Mouse (Mus musculus) splenic B cell, adult 2 months (primary cell): ENCODE data around the gene Acin1.

Experiments used
- DNase-seq: peaks from one replicate; pipeline ENCODE4 v3.0.0-alpha.2; 2011; ENCODE audit warnings: low read depth, low spot score
- H3K27me3 ChIP-seq: 2 replicates; pipeline ENCODE4 v1.6.1; 2012; ENCODE audit warnings: mild to moderate bottlenecking, low read length, moderate library complexity, mixed read lengths; ENCODE audit not compliant: control insufficient read depth, poor library complexity, insufficient read depth, severe bottlenecking
- H3K36me3 ChIP-seq: 2 replicates; pipeline ENCODE4 v1.6.1; 2012; ENCODE audit warnings: mild to moderate bottlenecking, low read length, moderate library complexity, mixed read lengths; ENCODE audit not compliant: control insufficient read depth, poor library complexity, insufficient read depth, severe bottlenecking

The Acin1 gene

DNA sequence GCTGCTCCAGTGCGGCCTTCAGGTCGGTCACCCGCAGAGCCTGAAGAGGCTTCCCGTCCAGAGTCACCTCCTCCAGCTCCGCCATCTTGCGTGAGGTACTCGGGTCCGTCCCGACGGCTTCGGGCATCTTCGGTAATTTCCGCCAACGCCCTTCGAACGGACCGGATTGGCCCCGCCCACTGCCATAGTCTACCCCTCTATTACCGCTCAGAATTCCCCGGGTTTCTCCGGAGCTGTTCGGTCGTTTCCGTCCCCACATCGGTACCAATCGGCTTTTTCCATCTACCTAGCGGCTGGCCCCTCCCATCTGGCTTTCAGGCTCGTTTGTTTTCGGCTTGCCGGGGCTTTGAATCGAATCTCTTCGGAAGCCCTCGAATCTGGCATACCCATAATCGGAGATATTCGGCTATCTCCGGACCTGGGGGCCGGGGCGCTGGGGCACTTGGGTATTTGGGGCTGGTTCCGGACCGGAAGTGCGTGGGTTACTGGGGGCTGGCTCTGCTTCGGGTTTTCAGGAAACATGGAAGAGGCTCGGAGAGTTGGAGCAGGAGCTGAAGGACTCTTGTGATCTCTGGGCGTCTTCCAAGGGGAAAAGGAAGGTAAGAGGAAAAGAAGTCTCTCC, at the start of gene Acin1:
Acin1 (minus strand) TSS at position 410 of the 622 bp plus-strand sequence.
- peaks cover 7% of the 10 kb centered on the region; the same call in 1 of the 2 replicates for H3K36me3 ChIP-seq
- DNase-seq = peak; percentile 100
- H3K27me3 ChIP-seq = no peaks in the 10 kb centered on the region

DNA sequence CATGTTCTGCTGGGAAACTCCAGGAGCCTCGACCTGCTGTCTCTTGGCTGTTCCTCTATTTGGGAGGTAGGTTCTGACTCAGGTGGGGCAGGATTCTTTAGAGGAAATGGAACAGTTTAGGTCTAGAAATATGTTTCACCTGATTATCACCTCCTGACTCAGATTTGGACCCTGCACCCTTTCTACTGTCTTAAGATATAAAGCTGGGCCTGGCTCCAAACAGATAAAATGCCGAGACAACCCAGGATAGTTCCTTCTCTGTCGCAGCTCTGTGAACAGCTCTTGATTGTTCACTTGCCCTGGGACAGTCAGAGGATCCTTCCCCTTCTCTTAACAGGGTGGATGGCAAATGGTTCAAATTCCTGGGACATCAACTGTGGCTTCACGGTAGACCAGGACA, 48.5 kb upstream of the Acin1 start:
- Histone ChIP-seq H3K27me3 (no peaks in the 10 kb centered on the region; the same call in 1 of the 2 replicates), H3K36me3 (no peaks in the 10 kb centered on the region)
- DNase-seq = no peak

DNA sequence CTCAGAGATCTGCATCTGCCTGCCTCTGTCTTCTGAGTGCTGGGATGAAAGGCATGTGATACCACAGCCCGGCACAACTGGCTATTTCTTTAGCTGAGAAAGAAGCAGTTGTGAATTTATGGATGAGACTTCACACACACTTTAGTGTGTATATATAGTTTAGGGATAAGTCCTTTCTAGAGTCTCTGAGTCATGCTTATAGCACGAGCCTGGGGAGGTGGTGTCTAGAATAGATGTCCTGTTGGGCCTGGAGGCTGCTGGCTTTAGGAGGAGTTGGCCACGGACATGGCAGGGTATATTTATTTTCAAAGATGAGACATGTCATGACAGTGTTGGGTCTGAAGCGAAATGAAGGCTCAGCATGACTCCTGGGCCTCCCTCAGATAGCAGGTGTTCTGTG, 47.3 kb upstream of the Acin1 start:
- DNase-seq = no peak
- Histone ChIP-seq H3K27me3 (no peaks in the 10 kb centered on the region; the same call in 1 of the 2 replicates), H3K36me3 (no peaks in the 10 kb centered on the region)

DNA sequence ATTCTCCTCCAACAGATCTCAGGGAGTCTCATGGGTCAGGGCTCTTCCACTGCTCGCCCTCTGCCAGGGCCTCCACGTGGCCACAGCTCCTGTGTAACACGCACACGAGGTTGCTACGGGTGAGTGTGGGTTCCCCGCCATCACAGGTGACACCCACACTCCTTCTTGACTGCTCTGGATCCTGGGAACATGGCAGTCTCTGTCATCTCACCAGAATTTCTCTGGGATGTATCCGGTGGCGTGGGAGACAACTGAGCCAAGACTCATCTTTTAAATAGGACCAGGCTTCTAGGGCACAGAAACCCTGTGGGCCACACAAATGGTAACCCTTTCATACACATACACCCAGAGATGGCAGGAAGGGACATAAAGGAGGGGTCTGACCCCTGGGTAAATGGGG, 45.5 kb upstream of the Acin1 start:
- DNase-seq = no peak
- Histone ChIP-seq H3K36me3 (no peaks in the 10 kb centered on the region), H3K27me3 (no peaks in the 10 kb centered on the region; the same call in 1 of the 2 replicates)

DNA sequence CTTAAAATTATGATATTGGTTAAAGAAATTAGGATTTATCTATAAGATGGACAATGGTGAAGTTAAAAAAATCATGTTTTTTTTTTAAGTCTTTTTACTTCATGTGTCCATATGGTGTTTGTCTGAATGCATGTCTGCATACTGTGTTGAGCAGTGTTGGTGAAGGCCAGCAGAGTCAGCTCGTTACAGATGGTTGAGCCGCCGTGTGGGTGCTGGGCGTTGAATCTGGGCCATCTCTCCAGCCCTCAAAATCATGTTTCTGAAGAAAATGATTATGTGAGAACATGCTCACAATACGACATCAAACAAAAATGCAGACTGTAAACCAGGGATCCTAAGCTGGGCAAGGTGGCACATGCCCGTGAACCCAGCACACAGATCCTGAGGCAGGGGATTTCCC, 43.6 kb upstream of the Acin1 start:
- H3K27me3 ChIP-seq = no peaks in the 10 kb centered on the region
- no peak for DNase-seq
- no peaks in the 10 kb centered on the region for H3K36me3 ChIP-seq

DNA sequence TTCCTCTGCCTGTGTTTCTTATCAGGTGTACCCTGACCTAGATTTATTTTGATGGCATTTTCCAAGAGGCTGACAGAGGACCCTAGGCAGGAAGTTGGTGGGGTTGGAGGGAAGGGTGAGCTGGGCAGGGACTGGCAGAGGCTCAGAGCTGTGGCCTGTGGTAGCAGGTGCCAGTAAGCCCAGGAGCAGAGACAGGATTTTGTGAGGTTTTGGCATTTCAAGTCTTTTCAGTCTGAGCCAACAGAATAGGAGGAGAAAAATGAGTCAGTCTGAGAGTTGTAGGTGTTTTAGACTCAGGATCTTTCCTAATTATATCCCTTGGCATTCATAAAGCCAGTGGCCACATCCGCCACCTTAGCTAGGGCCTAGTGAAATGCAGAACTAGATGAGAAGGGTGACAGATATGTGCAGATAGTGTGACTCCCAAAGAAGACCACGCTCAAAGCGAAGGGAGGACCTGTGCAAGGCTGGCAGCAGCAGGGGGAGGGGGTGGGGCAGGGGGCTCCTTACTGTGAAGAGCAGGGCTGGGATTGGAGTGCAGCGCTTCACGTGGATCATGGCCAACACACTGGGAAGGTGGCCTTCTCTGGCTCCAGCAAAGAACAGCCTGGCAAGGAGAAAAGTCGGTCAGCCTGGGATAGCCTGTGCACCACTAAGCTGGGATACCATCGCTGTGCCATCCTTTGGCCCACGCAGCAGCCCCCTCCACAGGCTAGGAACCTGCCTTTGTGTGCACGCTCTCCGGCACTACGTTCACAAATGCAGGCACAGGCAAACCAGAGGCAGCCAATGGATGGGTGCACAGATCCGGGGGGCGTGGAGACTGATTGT, 42.3 kb upstream of the Acin1 start:
- no peaks in the 10 kb centered on the region for H3K27me3 ChIP-seq
- no peak for DNase-seq

DNA sequence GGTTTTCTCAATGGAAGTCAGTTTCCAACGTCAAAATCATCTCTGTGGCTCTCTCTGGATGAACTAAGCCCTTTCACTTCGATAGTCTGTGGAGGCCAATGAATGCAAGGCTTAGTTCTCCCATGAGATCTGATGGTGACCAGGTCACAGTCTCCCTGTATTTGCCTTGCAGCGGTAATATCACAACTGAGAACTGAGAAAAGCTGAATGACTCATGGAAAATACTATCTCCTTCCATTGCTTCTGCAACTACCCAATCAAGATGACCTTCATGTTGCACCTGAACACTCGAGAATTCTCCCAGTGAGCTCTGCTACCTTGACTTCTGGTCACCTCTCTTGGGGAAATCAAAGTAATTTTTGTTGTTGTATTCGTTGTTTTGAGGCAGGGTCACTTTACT, 40.8 kb upstream of the Acin1 start:
- Histone ChIP-seq H3K36me3 (no peaks in the 10 kb centered on the region), H3K27me3 (no peaks in the 10 kb centered on the region)
- DNase-seq = no peak

More for the DNA sequence above, 42.3 kb upstream of the Acin1 start:
- no peaks in the 10 kb centered on the region for H3K36me3 ChIP-seq

DNA sequence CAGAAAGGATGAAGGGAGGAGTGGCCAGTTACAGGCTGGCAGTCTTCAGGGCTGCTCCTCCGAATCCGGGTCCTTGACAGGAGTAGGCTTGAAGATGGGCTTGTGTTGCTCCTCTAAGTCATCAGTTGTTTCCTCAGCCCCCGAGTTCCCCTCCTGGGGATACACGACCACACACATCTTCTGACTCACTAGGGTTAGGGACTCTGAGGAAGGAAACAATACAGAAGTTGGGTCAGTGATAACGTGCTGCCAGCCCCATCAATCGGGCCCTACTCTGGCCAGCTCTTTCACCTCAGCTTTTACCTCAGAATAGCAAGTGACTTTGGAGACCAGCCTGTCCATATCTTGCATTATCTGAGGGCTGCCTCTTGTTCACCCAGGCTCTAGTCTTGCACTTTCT, 37.3 kb upstream of the Acin1 start:
- H3K27me3 ChIP-seq = no peaks in the 10 kb centered on the region
- no peak for DNase-seq
- no peaks in the 10 kb centered on the region for H3K36me3 ChIP-seq

DNA sequence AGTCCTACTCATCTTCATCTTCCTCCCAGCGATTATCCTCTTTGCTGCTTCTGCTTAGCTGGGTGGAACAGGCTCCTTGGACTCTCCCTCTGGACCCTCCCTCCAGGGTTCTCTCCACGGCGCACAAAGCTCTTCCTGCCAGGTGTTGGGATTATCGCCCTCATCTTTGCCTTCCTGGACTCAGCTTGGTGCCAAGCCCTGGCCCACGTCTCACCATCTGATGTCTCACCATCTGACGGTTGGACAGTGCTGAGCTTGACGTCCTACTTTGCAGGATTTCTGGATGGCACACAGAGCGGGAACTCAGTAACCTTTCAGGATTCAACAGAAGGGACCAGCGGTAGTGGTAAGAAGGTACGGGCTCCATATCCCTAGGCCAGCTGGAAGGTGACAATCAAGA, 35.0 kb upstream of the Acin1 start:
- Histone ChIP-seq H3K27me3 (no peaks in the 10 kb centered on the region), H3K36me3 (no peaks in the 10 kb centered on the region)
- DNase-seq = no peak

DNA sequence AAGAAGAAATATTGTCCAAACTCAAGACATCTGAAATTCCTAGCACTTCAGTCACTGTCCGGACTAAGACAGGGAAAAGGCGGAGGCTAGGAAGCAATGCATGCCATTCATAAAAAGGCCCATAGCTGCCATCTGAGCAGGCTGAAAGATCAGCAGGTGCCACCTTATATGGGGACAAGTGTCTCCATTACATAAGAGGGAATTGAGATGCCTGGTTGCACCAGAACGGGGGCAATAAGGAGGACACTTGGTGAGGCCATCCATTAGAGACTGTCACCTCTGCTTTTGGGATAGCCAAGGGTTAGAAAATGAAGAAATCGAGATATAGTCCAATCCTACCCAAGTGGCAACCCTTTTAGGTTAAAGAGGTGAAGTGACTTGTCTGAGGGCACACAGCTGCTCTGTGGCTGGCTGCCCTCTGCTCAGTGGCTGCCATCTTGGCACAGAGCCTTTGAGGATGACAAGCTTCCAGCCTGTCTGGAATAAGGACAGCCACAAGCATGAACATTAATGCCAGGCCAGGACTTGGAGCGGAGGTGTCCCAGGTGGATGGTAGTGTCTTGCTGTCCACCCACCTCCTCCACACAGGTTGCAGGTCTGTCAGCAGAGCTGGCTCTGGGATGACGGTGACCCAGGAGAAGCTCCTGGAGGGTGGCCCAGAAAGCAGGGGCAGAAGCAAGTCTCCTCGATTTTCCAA, 34.1 kb upstream of the Acin1 start:
- no peaks in the 10 kb centered on the region for H3K27me3 ChIP-seq
- DNase-seq = no peak
- no peaks in the 10 kb centered on the region for H3K36me3 ChIP-seq

DNA sequence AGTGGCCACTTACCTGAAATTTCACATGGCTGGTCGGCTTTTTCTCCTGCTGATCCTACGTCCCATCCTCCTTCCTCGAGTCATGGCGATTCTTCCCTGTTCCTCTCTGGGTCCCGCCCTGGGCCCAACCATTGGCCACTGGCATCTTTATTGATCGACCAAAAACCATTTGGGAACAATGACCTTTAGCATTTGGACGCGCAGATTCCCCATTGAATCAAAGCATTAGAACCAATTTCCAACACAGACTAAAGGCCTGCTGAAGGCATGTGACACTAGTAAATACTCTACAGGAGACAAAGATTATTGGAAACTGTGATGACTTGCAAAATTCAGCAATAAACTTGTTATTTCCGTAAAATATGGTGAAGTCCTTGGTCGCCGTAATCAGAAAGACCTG, 33.3 kb upstream of the Acin1 start:
- Histone ChIP-seq H3K36me3 (no peaks in the 10 kb centered on the region), H3K27me3 (no peaks in the 10 kb centered on the region)
- no peak for DNase-seq

DNA sequence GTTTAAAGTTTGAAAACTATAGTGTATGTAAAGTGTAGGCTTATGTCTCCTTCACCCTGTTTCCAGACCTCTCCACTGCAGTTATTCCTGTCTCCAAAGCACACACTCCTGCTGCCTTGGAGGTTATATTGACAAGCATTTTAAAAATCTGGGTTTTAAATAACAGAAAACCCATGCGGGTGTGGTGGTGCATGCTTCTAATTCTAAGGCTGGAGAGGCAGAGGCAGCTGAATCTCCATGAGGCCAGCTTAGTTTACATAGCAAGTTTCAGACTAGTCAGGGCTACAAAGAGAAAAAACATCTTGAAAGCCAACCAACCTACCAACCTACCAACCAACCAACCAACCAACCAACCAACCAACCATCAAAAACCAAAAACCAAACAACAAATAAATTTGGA, 28.7 kb upstream of the Acin1 start:
- DNase-seq = no peak
- Histone ChIP-seq H3K36me3 (no peaks in the 10 kb centered on the region), H3K27me3 (no peaks in the 10 kb centered on the region)

DNA sequence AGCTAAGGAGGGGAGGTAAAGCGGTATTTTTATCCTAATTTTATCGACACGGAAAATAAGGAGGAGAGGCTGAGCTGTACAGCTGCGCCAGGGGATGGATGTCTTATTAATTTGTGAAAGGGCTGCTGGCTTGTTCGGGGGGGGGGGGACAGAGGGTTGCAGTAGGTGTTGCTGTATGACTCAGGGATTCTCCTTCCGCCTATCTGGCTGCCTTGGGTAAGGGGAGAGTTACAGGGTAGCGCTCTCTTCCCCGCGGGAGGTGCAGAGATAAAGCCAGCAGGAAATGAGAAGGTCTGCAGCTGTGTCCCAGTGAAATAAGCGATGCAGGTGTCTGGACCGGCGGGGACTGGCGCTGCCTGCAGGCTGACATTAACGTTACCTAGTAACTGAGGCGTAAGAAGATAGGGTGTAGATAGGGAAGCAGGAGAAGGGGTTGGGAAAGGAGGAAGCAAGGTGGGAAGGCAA, 27.9 kb upstream of the Acin1 start:
- H3K27me3 ChIP-seq = no peaks in the 10 kb centered on the region
- no peaks in the 10 kb centered on the region for H3K36me3 ChIP-seq
- peak; percentile 29 for DNase-seq

DNA sequence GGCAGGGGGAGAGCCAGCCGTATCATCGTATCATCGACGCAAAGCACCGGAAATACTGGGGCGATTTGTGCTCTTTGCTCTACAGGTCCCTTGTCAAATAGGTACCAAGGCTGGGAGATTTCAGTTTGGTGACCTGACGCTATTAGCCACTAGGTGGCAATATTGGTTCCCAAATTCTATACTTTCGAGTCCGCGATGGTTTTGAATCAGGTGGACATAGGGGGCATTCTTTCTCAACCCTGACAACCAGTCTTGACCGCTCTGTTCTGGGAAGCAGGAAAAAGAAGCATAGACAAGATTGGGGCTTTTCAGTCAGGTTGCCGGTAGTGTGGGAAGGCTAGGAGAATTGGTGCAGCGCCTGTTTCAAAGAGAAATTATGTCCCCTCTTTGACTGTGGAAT, 27.4 kb upstream of the Acin1 start:
- DNase-seq = peak; percentile 79
- Histone ChIP-seq H3K36me3 (no peaks in the 10 kb centered on the region), H3K27me3 (no peaks in the 10 kb centered on the region)

DNA sequence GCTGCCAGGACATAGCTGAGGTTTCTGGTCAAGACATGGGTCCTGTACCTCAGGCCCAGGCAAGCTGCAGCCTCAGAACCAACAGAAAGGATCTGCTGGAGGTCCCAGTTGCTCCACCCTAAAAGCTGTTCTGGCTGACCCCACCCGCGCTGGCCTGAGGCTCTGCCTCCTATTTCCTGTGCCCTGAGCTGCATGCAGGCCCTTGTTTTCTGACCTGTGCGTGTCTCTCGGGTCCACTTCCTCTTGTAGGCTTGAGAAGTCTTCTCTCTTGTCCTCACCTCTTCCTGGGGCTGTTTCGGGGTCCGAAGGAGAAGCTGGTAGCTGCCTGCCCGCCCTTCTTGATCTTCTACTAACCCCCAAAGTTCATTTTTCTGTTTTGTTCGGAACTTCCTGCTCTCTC, 26.1 kb upstream of the Acin1 start:
- H3K27me3 ChIP-seq = no peaks in the 10 kb centered on the region
- DNase-seq = no peak
- no peaks in the 10 kb centered on the region for H3K36me3 ChIP-seq
